Comparison of ENCODE assay signal across 11 mouse cellular contexts in genomic region chr6:21987554-21987953, GRCm38 (mm10). TPM values are rescaled to one million over a fixed set of nuclear protein-coding genes. Genes with fewer than 3 reads are reported as not detected.
DNase-seq lines count a peak whose midpoint lies in the region; ATAC-seq and TF ChIP-seq lines count a peak whose summit lies in the region.
"Had no signal": no experiment of that assay in that cellular context is flagged by ENCODE, and none has a peak within 500 bp of the region (broad histone marks: within the 10 kb centered on the region; RNA-seq: fewer than 3 reads in every experiment).

No protein-coding gene starts in this region.

- H3K4me3 ChIP-seq in kidney, postnatal 0 days (replicated peaks; ENCODE audit: low read depth, low read length), result peak overlapping the region; percentile 49
- H3K4me3 ChIP-seq in heart, embryonic 13.5 days, result peak overlapping the region; percentile 63
- 0 out of 2 replicates have a peak overlapping the region, but pooled peaks have one; percentile 8 for H3K4me3 ChIP-seq in liver, embryonic 13.5 days (replicated peaks)

- H3K4me2 ChIP-seq in kidney, postnatal 0 days (ENCODE audit: low read length), result peak overlapping the region; percentile 87
- peak overlapping the region; percentile 93 for H3K4me2 ChIP-seq in heart, embryonic 13.5 days
- peak overlapping the region; percentile 35; the same call in 1 of the 2 replicates for H3K4me2 ChIP-seq in liver, embryonic 13.5 days

- peak; percentile 21 to 63 for DNase-seq in adrenal gland, adult (ENCODE audit: inconsistent age in 2 of 2, low spot score in 1 of 2)
- DNase-seq in adrenal gland, adult 8-10 months, result no peak
- no peak for DNase-seq in kidney, postnatal 0 days (ENCODE audit: low spot score)
- no peak for DNase-seq in kidney, adult 8-10 months
- no peak for DNase-seq in liver, embryonic 13.5 days
- DNase-seq in gastrocnemius, postnatal 14 days, result no peak
- no peak for DNase-seq in layer of hippocampus, postnatal 10 days (ENCODE audit: low spot score in 2 of 2)
- DNase-seq: layer of hippocampus, adult 9-11 months had no signal

- H3K27ac ChIP-seq in kidney, postnatal 0 days, result no peak overlapping the region
- no peak overlapping the region for H3K27ac ChIP-seq in heart, embryonic 13.5 days (replicated peaks)
- no peak overlapping the region for H3K27ac ChIP-seq in liver, embryonic 13.5 days
- H3K27ac ChIP-seq: midbrain, embryonic 10.5 days had no signal

- TF ChIP-seq CTCF in kidney, postnatal 0 days (IDR thresholded peaks at IDR 0.05; ENCODE audit: low read depth), result no peak

- H3K27me3 ChIP-seq in kidney, postnatal 0 days (ENCODE audit: insufficient read depth, low read length), result no peaks in the 10 kb centered on the region
- 0 out of 2 replicates have a peak, but pooled peaks cover 6% of the 10 kb centered on the region for H3K27me3 ChIP-seq in heart, embryonic 13.5 days (replicated peaks)
- peaks cover 37% of the 10 kb centered on the region for H3K27me3 ChIP-seq in liver, embryonic 13.5 days

- intact Hi-C loops in gastrocnemius, postnatal 14 days (cut with DNase I; ENCODE audit: low total_unique reads), result loop anchor here (5.0 kb wide), 1 partner anchor 85 kb away; no protein-coding TSS in a partner anchor

- H3K9me3 ChIP-seq in kidney, postnatal 0 days (replicated peaks; ENCODE audit: low read length), result no peaks in the 10 kb centered on the region
- no peaks in the 10 kb centered on the region for H3K9me3 ChIP-seq in heart, embryonic 13.5 days
- no peaks in the 10 kb centered on the region for H3K9me3 ChIP-seq in liver, embryonic 13.5 days (replicated peaks)
- H3K9me3 ChIP-seq: midbrain, embryonic 10.5 days had no signal

- H3K36me3 ChIP-seq in kidney, postnatal 0 days (ENCODE audit: insufficient read depth, low read length), result no peaks in the 10 kb centered on the region
- H3K36me3 ChIP-seq in heart, embryonic 13.5 days, result no peaks in the 10 kb centered on the region
- H3K36me3 ChIP-seq in liver, embryonic 13.5 days, result 0 out of 2 replicates have a peak, but pooled peaks cover 1% of the 10 kb centered on the region
- H3K36me3 ChIP-seq: midbrain, embryonic 10.5 days had no signal

- WGBS in kidney, postnatal 0 days, result 35% methylated on average over 2 of the region's 2 CpGs
- WGBS in heart, embryonic 13.5 days, result 83% methylated on average over 2 of the region's 2 CpGs
- 70% methylated on average over 2 of the region's 2 CpGs for WGBS in liver, embryonic 13.5 days (ENCODE audit: insufficient replicate concordance)

- ATAC-seq in kidney, postnatal 0 days (replicated peaks; ENCODE audit: low FRiP score, low read depth), result no peak
- ATAC-seq in heart, embryonic 13.5 days (ENCODE audit: extremely low read depth, insufficient number of reproducible peaks, low FRiP score, low TSS enrichment), result no peak
- no peak for ATAC-seq in liver, embryonic 13.5 days (ENCODE audit: low read depth)
- ATAC-seq: Patski had no signal

- no peaks in the 10 kb centered on the region for H3K4me1 ChIP-seq in kidney, postnatal 0 days (replicated peaks; ENCODE audit: insufficient read depth, low read length)
- 0 out of 2 replicates have a peak, but pooled peaks cover 6% of the 10 kb centered on the region for H3K4me1 ChIP-seq in heart, embryonic 13.5 days
- H3K4me1 ChIP-seq in liver, embryonic 13.5 days (replicated peaks), result peaks cover 6% of the 10 kb centered on the region

- H3K9ac ChIP-seq in kidney, postnatal 0 days (ENCODE audit: low read depth, low read length), result peak overlapping the region; percentile 31; the same call in 1 of the 2 replicates
- no peak overlapping the region for H3K9ac ChIP-seq in heart, embryonic 13.5 days
- no peak overlapping the region for H3K9ac ChIP-seq in liver, embryonic 13.5 days

RNA-seq across cellular contexts. Expression of gene Cped1, which starts 1.8 kb away (rescaled TPM):
- total RNA-seq in adrenal gland, adult 8-10 months (2022), result 10 to 100 TPM; 49.0 to 62.4 (median 51.9) TPM
- polyA plus RNA-seq in kidney, postnatal 0 days (2015; fragmentation: Nextera tagmentation; extraction: Ambion mirVana), result 22.3 and 23.0 TPM in 2 replicates
- 5.8 and 6.0 TPM in 2 replicates for polyA plus RNA-seq in heart, embryonic 13.5 days (2015; fragmentation: Nextera tagmentation; extraction: Ambion mirVana)
- polyA plus RNA-seq in liver, embryonic 13.5 days (2015; fragmentation: Nextera tagmentation; extraction: Ambion mirVana), result 2.2 and 3.2 TPM in 2 replicates
- total RNA-seq in gastrocnemius, postnatal 14 days (2021), result 10 to 100 TPM; 15.6 to 16.3 TPM
- total RNA-seq in layer of hippocampus, postnatal 10 days (2021), result 1 to 10 TPM; 2.0 to 2.1 TPM

RNA-seq across cellular contexts. Expression of gene Ing3, which starts 38.2 kb away (rescaled TPM):
- 10 to 100 TPM; 19.4 to 31.3 (median 23.8) TPM for total RNA-seq in adrenal gland, adult 8-10 months (2022)
- 60.4 and 61.8 TPM in 2 replicates for polyA plus RNA-seq in kidney, postnatal 0 days (2015; fragmentation: Nextera tagmentation; extraction: Ambion mirVana)
- 30.4 and 36.3 TPM in 2 replicates for polyA plus RNA-seq in heart, embryonic 13.5 days (2015; fragmentation: Nextera tagmentation; extraction: Ambion mirVana)
- polyA plus RNA-seq in liver, embryonic 13.5 days (2015; fragmentation: Nextera tagmentation; extraction: Ambion mirVana), result 22.6 and 29.8 TPM in 2 replicates
- total RNA-seq in gastrocnemius, postnatal 14 days (2021), result 10 to 100 TPM; 10.6 to 12.0 TPM
- total RNA-seq in layer of hippocampus, postnatal 10 days (2021), result 10 to 100 TPM; 18.0 to 25.3 TPM

Comparison
In these comparisons a context has a peak if more than half of its experiments do, and no peak if none do; other contexts are left out.
1. DNase-seq: peak in adrenal gland, adult (2 of 2); none in adrenal gland, adult 8-10 months (single experiment), kidney, postnatal 0 days (single experiment), kidney, adult 8-10 months (0 of 2), liver, embryonic 13.5 days (single experiment), gastrocnemius, postnatal 14 days (single experiment) and layer of hippocampus, postnatal 10 days (0 of 2).
2. H3K4me2 ChIP-seq: peak in every context shown above with its lines; median percentile 93 in heart, embryonic 13.5 days; 87 in kidney, postnatal 0 days; 35 in liver, embryonic 13.5 days.
3. H3K4me3 ChIP-seq: peak in every context shown above with its lines; median percentile 63 in heart, embryonic 13.5 days; 49 in kidney, postnatal 0 days; 8 in liver, embryonic 13.5 days.
4. RNA of gene Cped1, which starts 1.8 kb away (total RNA-seq): 49.0 to 62.4 TPM in adrenal gland, adult 8-10 months and 15.6 to 16.3 TPM in gastrocnemius, postnatal 14 days; 2.0 to 2.1 TPM in layer of hippocampus, postnatal 10 days; every median in the first group is over 4 times any median in the second.